Mouse (Mus musculus): ENCODE results near the gene Mdm2.

DNA sequence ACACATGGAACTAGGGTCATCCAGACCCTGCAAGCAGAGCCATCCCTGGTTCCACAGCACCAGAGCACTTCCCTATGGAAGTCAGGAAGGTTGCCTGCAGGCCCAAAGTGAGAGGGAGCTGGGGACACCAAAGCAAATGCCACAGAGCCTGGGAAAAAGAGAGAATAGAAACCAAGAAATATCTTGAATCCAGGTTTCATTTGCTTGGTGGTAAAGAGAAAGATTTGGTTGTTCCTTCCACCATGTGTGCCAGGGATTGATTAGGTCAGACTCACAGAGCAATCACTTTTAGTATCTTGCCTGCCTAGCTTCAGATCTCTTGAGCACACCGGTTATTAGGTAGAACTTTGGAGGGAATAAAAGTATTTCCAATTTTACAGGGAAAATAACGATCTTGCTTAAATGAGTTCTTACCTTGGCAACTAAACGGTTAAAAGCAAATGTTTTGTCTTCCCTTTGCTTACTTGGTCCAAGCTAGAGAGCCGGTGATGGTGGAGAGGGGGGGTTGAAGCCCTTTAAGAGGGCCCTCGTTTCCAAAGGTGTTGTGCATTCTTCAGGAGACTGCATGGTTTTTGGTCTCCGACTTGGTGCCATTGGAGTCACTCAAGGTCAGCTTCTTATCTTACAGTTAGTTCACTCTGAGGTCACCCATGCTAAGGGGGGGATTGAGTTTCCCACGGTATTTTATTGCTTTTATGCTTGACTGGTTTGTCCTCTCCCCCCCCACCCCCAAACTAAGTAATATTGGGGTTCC is 54.5 kb downstream of the Mdm2 start:
- TF ChIP-seq POLR2A (IDR thresholded peaks at IDR 0.05; ENCODE audit: low read depth, low read length), result no peak
- TF ChIP-seq CTCF (conservative IDR thresholded peaks at IDR 0.05; ENCODE audit: insufficient read depth, insufficient read length, low read depth, low read length), result no peak
